19 mouse cellular contexts compared by ENCODE assay signal in genomic region chr12:117566298-117566697, GRCm38 (mm10). TPM values are rescaled to one million over a fixed set of nuclear protein-coding genes. Genes with fewer than 3 reads are reported as not detected.
DNase-seq lines count a peak whose midpoint lies in the region; ATAC-seq and TF ChIP-seq lines count a peak whose summit lies in the region.
"Had no signal": no experiment of that assay in that cellular context is flagged by ENCODE, and none has a peak within 500 bp of the region (broad histone marks: within the 10 kb centered on the region; RNA-seq: fewer than 3 reads in every experiment).

No protein-coding gene starts in this region.

- no peaks in the 10 kb centered on the region for H3K27me3 ChIP-seq in midbrain, postnatal 0 days (ENCODE audit: insufficient read depth, low read length)
- H3K27me3 ChIP-seq: forebrain, embryonic 13.5 days; heart, embryonic 13.5 days; hindbrain, embryonic 15.5 days had no signal

- no peaks in the 10 kb centered on the region for H3K36me3 ChIP-seq in midbrain, postnatal 0 days (ENCODE audit: insufficient read depth, low read length)
- H3K36me3 ChIP-seq: embryonic facial prominence, embryonic 10.5 days; G1E; heart, embryonic 13.5 days; hindbrain, embryonic 15.5 days had no signal

- no peak overlapping the region for H3K4me3 ChIP-seq in midbrain, postnatal 0 days (ENCODE audit: low read depth, low read length)
- H3K4me3 ChIP-seq: embryonic facial prominence, embryonic 10.5 days; forebrain, embryonic 13.5 days; gastrocnemius, adult 2 months; heart, embryonic 13.5 days; hindbrain, embryonic 15.5 days had no signal

- TF ChIP-seq CTCF in midbrain, postnatal 0 days (IDR thresholded peaks at IDR 0.05) = no peak

- ATAC-seq in activated CD4-positive, CD25-positive, alpha-beta regulatory T cell, adult 4 months = peak; percentile 69
- peak; percentile 90 for ATAC-seq in neutrophil, adult 5-6 weeks (ENCODE audit: extremely low read depth, insufficient number of reproducible peaks, low FRiP score, poor library complexity, severe bottlenecking)
- ATAC-seq in midbrain, postnatal 0 days (ENCODE audit: low FRiP score) = no peak
- ATAC-seq: forebrain, embryonic 13.5 days; inflammation-experienced regulatory T-cells, adult 6 months had no signal

- H3K4me2 ChIP-seq in midbrain, postnatal 0 days (ENCODE audit: low read depth, low read length, poor library complexity, severe bottlenecking) = no peak overlapping the region
- H3K4me2 ChIP-seq: forebrain, embryonic 13.5 days; heart, embryonic 13.5 days; hindbrain, embryonic 15.5 days had no signal

- no peaks in the 10 kb centered on the region for H3K4me1 ChIP-seq in midbrain, postnatal 0 days (ENCODE audit: insufficient read depth, low read length)
- H3K4me1 ChIP-seq: embryonic facial prominence, embryonic 10.5 days; forebrain, embryonic 13.5 days; hindbrain, embryonic 15.5 days had no signal

- 80% methylated on average over 4 of the region's 4 CpGs for WGBS in midbrain, postnatal 0 days

- no peaks in the 10 kb centered on the region for H3K9me3 ChIP-seq in midbrain, postnatal 0 days (ENCODE audit: low read length)
- H3K9me3 ChIP-seq: embryonic facial prominence, embryonic 10.5 days; forebrain, embryonic 13.5 days; heart, embryonic 13.5 days; hindbrain, embryonic 15.5 days had no signal

- peak; percentile 82 for DNase-seq in A20 (ENCODE audit: low read depth, low spot score)
- DNase-seq in B cell, adult 2 months = peak; percentile 60 to 61
- no peak for DNase-seq in midbrain, postnatal 0 days (ENCODE audit: low spot score)
- no peak for DNase-seq in lung, postnatal 14 days
- no peak for DNase-seq in kidney, postnatal 4 days
- DNase-seq: adrenal gland, postnatal 14 days; cerebellum, adult 2 months; cerebellum, postnatal 10 days; gastrocnemius, adult 2 months; gastrocnemius, postnatal 25 days; heart, postnatal 36 days had no signal

- H3K9ac ChIP-seq in midbrain, postnatal 0 days (replicated peaks; ENCODE audit: low read length, poor library complexity, severe bottlenecking) = no peak overlapping the region
- H3K9ac ChIP-seq: forebrain, embryonic 13.5 days; heart, embryonic 13.5 days; hindbrain, embryonic 15.5 days had no signal

- no peak overlapping the region for H3K27ac ChIP-seq in midbrain, postnatal 0 days (ENCODE audit: low read depth, low read length)
- H3K27ac ChIP-seq: embryonic facial prominence, embryonic 10.5 days; forebrain, embryonic 13.5 days; gastrocnemius, adult 2 months; heart, embryonic 13.5 days; hindbrain, embryonic 15.5 days had no signal

RNA-seq across cellular contexts. Expression of gene Rapgef5, which starts 50.0 kb away (rescaled TPM):
- under 1 TPM; 0.42 to 0.67 TPM for polyA plus RNA-seq in activated CD4-positive, CD25-positive, alpha-beta regulatory T cell, adult 4 months (2017; shearing (Covaris generic))
- total RNA-seq in neutrophil, adult 5-6 weeks (2017) = 8.1 and 13.7 TPM in 2 replicates
- total RNA-seq in midbrain, postnatal 0 days (2014; rRNA removed) = 54.3 and 56.3 TPM in 2 replicates
- polyA plus RNA-seq in midbrain, postnatal 0 days (2015; fragmentation: Nextera tagmentation; extraction: Ambion mirVana) = 25.2 and 25.9 TPM in 2 replicates
- polyA plus RNA-seq: G1E had no signal

Comparison
In these comparisons a context has a peak if more than half of its experiments do, and no peak if none do; other contexts are left out.
1. DNase-seq: peak in A20 (single experiment) and B cell, adult 2 months (2 of 2); none in midbrain, postnatal 0 days (single experiment), lung, postnatal 14 days (single experiment) and kidney, postnatal 4 days (0 of 2).